Mouse (Mus musculus): ENCODE results near the gene Aurkb.

The Aurkb gene

GRCm38 (mm10) chr11:69036486-69037230 is 8.8 kb upstream of the Aurkb start:
- DNase-seq (ENCODE audit: low read depth) = peak; percentile 94

DNA sequence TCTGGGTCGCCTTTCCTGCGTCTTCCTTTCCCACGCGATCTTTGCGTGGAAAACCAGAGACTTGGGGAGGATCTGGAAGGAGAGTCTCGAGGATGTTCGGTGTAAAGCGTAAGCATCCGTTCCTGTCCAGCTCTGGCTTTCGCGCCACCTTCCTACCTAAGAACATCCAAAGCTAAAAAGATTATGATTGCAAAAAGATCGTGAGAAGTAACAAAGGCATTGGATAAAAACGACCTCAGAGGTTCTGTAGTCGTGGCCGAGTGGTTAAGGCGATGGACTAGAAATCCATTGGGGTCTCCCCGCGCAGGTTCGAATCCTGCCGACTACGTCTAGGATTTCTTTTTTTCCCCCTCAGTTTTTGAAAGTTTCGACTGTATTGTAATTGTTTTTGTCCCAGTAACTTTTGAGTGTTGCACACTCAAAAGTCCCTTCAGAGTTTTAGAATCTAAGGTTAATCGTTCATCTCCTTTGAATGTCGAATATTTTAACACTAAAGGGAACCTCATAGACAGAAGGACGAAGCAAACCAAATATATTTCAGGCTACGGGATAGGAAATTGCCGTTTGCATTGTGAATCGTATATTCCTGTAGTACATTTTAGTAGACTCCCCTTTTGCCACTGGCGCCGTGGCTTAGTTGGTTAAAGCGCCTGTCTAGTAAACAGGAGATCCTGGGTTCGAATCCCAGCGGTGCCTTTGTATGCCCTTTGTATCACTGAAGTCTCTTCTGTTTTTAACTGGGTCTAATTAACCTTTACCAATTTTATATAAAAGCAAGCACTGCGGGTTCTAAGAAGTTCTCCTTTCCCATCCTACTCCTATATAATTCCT is 8.0 kb upstream of the Aurkb start:
- DNase-seq (ENCODE audit: low read depth) = peak; percentile 91

- DNase-seq (ENCODE audit: low read depth) = no peak
These were observed 7.3 kb upstream of the Aurkb start for GRCm38 (mm10) chr11:69038173-69038572.

DNA sequence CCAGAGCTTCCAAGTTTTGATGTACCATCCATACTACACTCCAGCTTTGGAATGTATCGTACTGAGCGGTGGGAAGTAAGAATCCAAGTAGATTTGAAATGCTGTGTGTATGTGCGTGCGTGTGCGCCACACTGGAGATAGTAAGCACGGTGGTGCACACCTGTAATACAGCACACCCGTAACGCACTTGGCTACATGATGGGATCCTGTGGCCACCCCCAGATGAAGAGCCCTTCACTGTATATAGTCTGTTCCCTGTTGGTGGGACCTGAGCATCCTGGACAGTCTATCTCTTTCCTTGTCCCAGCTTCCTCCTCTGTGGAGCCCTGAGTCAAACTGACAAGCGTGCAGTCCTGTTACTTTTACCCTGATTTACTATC is 938 bp downstream of the Aurkb start:
- DNase-seq (ENCODE audit: low read depth) = no peak

GRCm38 (mm10) chr11:69047592-69047991 is 2.1 kb downstream of the Aurkb start:
- no peak for DNase-seq (ENCODE audit: low read depth)

- no peak for DNase-seq (ENCODE audit: low read depth)
These were observed 2.7 kb downstream of the Aurkb start for GRCm38 (mm10) chr11:69048151-69048550.

- no peak for DNase-seq (ENCODE audit: low read depth)
These were observed 5.3 kb downstream of the Aurkb start for GRCm38 (mm10) chr11:69050748-69051147.

DNA sequence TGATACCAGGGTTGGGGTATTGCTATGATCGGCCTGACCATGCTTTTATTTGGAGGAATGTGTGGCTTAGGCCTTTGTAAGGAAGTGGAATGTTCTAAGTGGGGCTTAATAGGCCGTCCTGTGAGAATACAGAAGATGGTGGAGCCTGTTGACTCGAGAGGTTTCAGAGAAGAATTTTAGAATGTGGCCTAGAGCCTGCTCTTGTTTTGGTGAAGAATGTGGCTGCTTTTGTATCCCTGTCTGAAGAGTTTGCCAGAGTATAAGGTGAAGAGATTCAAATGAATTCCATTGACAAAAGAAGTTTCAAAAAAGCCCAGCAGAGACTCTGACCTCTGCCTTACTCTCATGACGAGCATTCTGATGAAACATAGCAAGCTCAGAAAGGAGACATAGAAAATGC is 6.3 kb downstream of the Aurkb start:
- no peak for DNase-seq (ENCODE audit: low read depth)

- DNase-seq (ENCODE audit: low read depth) = no peak
These were observed 7.5 kb downstream of the Aurkb start for GRCm38 (mm10) chr11:69052824-69053421.

DNA sequence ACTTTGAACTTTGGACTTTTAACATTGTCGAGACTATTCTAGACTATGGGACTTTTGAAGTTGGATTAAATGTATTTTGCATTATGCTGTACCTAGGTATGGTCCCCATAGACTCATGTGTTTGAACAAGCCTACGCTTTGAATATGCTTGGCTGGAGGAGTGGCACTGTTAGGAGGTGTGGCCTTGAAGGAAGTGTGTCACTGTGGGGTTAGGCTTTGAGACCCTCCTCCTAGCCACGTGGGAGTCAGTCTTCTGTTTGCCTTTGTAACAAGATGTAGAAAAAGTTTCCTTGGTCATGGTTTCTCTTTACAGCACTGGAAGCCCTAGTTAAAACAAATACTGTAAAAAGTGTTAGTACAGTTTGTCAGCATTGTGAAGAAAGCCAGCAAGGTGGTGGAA is 8.4 kb downstream of the Aurkb start:
- no peak for DNase-seq (ENCODE audit: low read depth)

- no peak for DNase-seq (ENCODE audit: low read depth)
These were observed 12.8 kb downstream of the Aurkb start for GRCm38 (mm10) chr11:69058265-69058664.

DNA sequence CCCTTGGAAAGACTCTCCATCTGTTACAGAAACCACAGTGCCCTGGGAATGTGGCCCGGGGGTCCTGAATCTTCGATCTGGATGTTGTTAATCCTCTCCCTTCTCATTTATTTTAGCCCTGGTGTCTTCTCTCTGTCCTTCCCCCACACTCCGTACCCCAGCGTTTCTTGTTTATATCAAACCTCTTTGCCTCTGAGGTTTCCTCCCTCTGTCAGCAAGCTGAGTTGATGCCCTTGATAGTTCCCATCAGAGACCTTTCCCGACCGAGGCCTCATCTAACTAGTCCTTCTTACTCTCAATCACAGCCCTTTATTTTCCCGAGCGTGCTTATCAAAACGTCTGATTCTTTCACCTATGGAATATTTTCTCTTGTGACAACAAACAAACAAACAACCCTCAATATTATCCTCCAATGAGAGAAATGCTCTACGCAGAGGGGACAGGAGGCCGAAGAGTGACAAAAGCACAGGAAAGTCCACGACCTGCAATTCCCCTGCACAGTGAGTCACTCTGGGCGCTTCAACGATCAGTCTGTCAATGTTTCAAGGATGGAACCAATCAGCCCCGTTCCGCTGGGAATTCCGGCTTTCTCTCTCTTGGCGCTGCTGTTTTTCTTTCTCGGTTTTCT is 13.4 kb downstream of the Aurkb start:
- no peak for DNase-seq (ENCODE audit: low read depth)

DNA sequence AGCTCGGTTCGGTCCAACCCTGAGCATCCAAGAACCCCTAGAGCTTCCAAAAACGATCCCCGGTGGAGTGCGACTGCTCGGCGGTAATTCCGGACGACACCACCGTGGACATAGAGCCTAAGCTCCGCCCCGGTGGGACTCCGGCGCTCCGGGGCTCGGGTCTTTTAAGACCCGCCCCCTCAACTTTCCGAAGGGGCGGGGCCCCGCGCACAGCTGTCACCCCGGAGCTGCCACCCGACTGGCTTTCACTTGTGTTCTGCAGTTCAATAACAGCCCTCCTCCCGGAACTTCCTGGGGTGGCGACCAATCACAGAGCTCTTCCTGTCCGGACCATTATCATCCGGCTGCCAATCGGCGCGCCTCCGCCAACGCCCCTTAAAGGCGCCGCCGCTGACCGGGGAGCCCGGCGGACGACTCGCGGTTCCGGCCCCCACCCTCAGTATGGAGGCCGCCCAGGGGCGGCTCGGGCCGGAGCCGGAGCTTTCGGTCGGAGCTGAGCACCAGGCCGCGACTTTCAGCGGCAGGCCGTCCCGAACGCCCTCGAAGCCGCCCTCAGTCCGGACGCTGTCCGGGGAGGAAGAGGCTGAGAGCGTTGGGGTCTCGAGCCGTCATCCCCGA is 14.0 kb downstream of the Aurkb start, which contains the start of gene Borcs6:
Gene Borcs6 (plus strand): TSS at position 361 of the 618 bp plus-strand sequence.
- peak; percentile 97 for DNase-seq (ENCODE audit: low read depth)

DNA sequence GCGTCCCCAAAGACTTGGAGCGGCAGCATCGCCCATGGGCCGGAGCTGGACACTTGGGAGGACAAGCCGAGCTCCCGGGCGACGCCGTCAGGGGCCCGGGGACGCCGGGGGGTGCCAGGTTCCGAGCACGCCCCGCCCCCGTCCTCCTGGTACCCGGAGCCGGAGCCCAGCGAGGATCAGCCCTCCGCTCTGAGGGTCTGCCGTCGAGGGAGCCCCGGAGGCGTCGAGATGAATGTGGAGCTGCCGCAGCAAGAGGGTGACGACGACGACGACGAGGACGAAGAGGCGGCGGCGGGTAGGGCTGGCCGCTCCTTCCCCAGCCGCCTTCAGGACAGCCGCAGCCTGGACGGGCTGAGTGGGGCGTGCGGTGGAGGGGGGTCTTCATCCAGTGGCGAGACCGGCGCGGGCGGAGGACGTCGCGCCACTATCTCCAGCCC is 14.5 kb downstream of the Aurkb start:
- DNase-seq (ENCODE audit: low read depth) = peak; percentile 52

GRCm38 (mm10) chr11:69060448-69061254 is 15.2 kb downstream of the Aurkb start:
- peak; percentile 52 for DNase-seq (ENCODE audit: low read depth)

GRCm38 (mm10) chr11:69061255-69061912 is 15.9 kb downstream of the Aurkb start:
- DNase-seq (ENCODE audit: low read depth) = no peak

DNA sequence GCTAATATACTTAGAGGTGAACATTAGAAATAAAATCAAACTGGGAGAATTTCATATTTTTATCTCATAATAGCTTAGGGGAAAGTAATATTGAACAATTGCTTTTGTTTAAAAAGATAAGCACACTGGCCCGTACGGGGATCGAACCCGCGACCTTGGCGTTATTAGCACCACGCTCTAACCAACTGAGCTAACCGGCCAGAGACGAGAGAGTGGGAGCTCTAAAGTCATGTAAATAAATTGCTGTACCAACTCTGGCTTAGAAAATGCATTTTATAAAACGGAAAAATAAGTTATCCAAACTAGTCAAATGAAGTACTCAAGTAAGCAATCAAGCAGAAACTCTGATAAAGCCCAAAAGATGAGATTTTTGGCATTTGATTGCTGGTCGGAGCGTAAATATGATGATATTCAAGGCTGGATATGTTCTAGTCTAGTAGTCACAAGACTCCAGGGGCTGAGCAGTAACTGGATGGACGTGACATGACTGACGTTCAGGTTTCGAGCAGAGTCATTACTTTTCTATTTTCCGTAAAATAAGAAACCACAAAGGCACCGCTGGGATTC is 16.8 kb downstream of the Aurkb start:
- peak; percentile 86 for DNase-seq (ENCODE audit: low read depth)

DNA sequence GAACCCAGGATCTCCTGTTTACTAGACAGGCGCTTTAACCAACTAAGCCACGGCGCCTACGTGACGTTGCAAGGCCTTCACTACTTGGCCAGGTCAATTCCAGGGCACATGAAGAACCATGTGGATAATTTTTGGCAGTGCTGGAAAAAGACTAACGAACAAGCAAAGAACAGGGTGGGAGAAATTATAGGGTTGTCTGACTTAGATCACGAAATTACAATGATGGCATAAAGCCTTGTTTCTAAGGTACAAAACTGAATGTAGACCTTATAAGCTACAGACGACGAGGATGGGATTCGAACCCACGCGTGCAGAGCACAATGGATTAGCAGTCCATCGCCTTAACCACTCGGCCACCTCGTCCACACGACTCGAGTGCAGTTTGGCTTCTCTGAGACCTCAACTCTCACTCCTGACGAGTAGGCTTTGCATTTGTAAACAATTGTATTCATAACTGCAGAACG is 17.3 kb downstream of the Aurkb start:
- peak; percentile 96 for DNase-seq (ENCODE audit: low read depth)

DNA sequence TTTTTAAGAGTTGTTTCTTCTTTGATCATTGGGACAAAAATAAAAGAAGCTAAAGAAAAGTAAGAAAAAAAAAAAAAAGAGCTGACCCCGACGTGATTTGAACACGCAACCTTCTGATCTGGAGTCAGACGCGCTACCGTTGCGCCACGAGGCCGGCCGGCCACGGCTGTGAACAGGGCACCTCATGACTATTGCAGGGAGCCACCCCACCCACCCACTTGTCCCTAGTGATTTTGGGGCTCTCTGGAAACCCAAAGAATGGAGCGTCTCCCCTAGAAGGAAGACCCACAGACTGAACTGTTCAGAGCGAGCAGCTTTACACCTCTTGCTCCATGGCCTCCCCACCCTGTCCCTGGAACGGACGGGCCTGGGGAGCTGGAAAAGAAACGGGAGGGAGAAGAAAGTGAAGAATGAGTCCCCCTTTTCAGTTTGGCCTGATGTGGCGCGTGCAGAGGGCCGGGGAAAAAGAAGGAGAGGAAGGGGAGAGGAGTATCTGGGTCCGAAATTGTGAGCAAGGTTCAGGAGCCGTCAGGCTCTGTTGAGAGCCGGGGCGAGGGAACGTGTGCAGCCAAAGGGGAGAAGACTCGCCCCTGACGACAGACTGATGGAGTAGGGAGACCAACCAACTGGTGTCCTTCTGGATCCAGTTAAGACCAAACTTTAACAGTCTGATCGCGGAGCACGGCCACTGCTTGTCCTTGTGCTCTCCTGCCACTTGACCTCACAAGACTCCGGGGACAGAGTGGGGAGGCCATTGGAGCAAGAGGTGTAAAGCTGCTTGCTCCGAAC is 18.2 kb downstream of the Aurkb start:
- DNase-seq (ENCODE audit: low read depth) = peak; percentile 89

Data from NIH3T3 (cell line).